Mouse (Mus musculus): ENCODE measurements at regions not wholly inside any gene's neighbourhood (a gene's known extent, or its start where the extent isn't known, plus 50 kb on each side); places are given as distances from the start of the nearest gene placed in this dataset.
"Not testable (repeated sequence)": the region's sequence is repeated elsewhere in the genome, so short reads cannot be mapped to it uniquely, and the experiment has no call there.

- DNase-seq (ENCODE audit: low read depth, low spot score), result no peak
Measured at GRCm38 (mm10) chr3:49686182-49686895, 70.8 kb downstream of the Pcdh18 start.

GRCm38 (mm10) chr3:49674921-49675320 lies 82.2 kb downstream of the Pcdh18 start:
- no peak for DNase-seq (ENCODE audit: low read depth, low spot score)

DNA sequence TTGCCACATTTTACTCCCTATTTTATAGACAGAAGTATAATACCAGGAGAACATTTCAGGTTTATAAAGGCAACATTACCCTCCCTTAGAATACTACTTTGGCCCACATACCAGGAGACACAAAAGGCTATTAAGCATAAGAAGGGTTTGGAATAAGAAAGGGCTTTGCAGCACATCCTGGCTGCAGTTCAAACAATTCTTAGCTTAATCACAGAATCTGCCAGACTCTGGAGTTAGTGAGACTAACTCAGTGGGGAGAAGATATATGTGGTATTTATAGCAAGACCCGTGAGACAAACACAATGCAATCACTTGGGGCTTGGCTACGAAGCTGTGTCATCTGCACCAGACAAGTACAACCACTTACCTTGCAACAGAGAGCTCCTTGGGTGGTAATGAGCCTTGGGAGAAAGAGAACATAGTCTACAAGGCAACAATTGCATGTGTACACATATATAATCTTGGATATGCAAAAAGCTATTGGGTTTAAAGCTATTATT lies 84.4 kb downstream of the Pcdh18 start:
- DNase-seq (ENCODE audit: low read depth, low spot score), result peak; percentile 62

DNA sequence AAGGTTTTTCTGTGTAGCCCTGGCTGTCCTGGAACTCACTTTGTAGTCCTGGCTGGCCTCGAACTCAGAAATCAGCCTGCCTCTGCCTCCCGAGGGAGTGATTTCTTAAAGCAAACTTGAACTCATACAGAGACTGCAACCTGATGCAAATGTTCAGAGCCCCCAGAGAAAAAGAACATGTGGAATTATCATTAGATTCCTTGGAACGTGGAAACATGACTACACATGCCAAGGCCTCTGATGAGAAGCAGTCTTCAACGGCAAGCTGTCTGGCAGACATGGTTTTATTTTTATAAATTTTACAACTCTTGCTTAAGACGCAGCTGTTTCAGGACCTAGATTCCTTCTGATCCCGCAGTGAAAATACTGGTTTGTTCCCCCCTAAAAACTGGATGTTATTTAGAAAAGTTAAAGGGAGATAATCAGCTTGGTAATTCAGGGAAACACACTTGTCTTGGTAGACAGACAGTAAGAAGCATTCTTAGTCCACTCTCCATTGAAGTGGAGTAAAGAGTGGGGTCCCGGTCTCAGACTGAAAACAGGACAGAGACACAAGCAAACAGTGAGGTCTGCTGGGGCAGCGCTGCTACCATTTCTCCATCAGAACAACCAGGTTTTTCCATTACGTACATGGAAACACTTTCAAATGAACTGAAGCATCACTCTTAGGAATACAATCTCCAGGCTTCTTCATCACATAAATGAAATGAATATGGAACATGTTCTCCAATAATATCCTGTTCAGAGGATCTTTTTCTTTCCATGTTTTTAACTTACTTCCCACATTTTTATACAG lies 89.4 kb downstream of the Pcdh18 start:
- DNase-seq (ENCODE audit: low read depth, low spot score), result no peak

- no peak for DNase-seq (ENCODE audit: low read depth, low spot score)
Measured at GRCm38 (mm10) chr3:49666516-49666915, 90.6 kb downstream of the Pcdh18 start.

DNA sequence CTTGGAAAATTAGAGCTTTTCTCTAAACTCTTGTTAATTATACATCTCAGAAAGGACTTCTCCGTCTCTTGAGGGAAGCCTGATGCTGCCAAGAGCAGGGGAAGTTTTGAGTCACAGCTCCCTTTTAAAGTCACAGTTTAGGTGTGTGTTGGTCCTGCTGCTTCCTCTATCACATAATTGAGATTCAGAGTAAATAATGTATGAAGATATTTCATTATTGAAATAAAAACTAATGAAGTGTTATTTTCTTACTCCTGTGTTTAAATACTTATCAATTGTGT lies 108.3 kb downstream of the Pcdh18 start:
- no peak for DNase-seq (ENCODE audit: low read depth, low spot score)

DNA sequence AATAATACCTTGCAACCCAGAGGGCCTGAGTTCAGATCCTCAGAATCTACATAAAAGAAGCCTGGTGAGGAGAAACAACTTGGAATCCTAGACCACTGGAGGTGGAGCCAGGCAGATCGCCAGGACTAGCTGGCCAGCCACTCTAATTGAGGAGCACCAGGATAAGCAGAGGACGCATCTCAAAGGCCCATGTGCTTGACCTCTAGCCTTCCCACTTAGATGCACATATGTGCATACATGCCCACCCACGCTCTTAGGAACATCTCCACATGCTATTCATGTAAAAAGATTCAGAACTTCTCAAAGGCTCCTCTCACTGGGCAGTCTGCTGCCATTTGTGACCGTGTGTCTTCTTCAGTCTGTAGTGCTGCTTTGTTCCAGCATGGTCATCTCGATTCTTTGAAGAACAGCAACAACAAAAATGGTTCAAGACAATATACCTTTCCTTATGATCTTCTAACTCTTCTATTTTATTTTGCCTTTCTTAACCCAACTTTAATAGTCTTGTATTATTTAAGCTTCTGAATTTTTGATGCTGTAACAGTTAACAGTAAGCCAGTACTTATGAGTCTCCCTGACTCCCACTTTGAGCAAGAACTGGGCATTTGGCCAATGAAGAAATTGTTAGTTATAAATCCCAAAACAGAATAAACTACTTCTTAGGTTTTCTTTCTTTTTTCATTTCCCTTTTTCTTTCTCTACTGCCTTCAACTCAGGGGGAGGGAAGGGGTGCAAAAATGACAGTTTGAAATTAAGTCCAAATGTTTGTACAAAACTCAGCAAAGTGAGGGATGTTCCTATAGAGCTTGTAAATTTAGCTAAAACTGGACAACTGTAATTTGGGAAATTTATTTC lies 108.9 kb downstream of the Pcdh18 start:
- DNase-seq (ENCODE audit: low read depth, low spot score), result no peak

DNA sequence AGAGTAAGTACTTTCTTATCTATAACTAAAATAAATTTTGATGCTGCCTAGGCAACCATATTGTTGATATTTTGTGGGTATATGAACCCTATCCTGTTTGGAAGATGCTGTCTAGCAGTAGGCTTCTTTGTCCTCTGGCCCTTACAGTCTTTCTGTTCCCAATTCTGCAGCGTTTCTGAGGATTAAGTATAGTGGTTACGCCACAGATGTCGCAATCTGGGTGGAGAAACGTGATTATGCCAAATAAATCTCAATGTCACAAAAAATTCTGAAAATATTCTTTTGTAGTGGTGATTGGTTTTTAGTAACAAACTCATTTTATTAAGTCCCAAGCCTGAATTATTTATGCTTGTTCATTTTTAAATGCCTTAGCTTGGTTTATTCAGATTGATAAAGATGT lies 112.1 kb downstream of the Pcdh18 start:
- no peak for DNase-seq (ENCODE audit: low read depth, low spot score)

DNA sequence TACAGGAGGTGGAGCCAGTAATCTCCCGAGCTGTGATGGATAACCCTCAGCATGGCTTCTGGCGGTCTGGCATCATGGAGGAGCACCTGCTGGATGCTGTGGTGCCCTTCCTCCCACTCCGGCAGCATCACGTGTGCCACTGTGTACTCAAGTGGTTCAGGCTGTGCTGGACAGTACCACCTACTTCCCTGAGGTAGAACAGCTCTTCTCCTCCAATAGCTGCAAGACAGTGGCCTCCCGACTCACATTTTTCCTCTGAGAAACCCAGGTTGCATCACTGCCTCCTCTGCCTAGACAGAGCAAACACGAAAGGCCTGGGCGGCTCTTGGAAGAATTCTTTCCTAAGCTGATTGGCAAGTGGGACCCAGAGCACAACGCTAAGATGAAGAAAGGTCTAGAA lies 113.3 kb downstream of the Pcdh18 start:
- peak; percentile 3 for DNase-seq (ENCODE audit: low read depth, low spot score)

GRCm38 (mm10) chr3:49641966-49642758 lies 115.0 kb downstream of the Pcdh18 start:
- no peak for DNase-seq (ENCODE audit: low read depth, low spot score)

DNA sequence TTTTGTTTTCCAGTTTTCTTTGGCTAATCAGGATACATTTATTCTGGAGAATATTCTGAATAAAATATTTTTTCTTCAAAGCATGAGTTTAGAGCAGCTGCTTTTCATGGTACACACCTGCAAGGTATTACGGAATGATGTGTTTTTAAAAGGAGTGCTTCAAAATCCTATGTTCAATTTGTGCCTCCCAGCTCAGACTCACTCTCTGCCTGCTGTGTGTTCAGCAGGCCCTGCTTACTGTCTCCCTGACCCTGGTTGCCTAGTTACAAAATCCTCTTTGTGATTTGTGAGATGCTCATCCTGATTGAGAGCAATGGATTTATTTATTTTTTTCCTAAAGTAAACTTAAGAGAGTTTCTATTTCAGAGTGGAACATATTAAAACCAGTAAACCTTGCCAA lies 115.7 kb downstream of the Pcdh18 start:
- no peak for DNase-seq (ENCODE audit: low read depth, low spot score)

GRCm38 (mm10) chr3:49638601-49639000 lies 118.5 kb downstream of the Pcdh18 start:
- DNase-seq (ENCODE audit: low read depth, low spot score), result no peak

DNA sequence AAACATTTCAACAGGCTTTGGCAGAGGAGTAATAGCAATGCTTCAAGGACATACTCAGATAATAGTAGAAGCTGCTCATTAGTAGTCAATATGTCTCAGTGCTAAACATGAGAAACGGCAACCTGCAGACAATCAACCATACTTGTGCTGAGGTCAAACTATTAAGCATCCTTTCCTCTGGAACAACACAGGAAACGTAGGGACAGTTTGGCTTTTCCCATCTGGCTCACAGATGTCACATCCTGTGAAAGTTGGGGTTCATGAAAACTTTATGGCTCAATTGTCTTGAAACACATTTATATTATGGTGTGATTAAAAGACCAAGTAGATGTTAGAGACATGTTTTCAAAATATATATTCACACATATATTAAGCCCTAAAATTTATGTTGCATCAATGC lies 120.4 kb downstream of the Pcdh18 start:
- DNase-seq (ENCODE audit: low read depth, low spot score), result no peak

DNA sequence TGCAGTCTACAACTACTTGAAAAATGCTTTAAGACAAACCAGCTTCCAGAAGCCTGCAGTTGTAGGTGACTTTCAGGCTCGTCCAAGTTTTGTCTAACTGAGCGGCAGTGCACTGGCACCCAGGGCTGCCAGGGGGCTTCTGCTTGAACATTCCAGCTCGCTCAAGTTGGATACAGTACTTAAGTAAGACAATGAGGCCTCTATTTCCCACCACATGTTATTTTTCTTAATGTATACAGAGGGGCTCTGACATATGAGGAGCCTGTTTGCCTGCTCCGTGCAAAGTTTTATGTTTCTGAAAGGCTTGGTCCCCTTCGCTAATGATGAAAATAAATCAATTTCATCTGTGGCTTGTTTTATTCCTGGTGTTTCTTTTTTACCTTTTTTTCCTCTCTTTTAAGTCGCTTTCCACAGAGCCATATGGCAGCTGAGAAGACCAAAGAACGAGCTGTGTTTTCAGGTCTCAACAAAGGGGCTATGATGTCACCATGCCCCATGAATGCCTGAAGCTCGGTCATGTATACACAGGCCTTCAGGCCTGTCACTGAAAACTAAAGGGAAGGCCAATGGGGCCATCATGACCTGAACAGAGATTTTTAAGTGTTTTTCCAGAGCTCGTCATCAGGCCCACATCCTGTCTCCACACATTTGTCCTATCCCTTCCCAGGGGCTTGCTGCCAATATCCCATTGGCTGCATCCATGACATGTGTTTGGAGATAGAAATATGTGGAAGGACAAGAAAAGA lies 164.2 kb downstream of the Pcdh18 start:
- no peak for DNase-seq (ENCODE audit: low read depth, low spot score)

DNA sequence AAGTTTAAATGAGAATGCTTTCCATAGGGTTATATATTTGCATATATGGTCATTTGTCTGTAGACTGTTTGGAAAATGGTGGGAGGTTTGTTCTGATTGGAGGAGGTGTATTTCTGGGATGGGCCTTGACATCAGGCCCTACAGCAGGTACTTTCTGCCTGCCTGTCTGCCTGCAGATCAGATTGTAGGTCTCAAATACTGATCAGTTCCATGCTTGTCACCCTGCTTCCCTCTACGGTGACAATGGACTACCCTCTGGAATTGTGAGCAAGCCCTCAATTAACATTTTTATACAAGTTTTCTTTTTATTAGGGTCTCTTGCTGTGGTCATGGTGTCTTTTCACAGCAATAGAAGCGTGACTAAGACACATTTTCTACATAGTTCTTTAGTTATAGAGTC lies 166.9 kb downstream of the Pcdh18 start:
- no peak for DNase-seq (ENCODE audit: low read depth, low spot score)

- no peak for DNase-seq (ENCODE audit: low read depth, low spot score)
Measured at GRCm38 (mm10) chr3:49586531-49587168, 170.5 kb downstream of the Pcdh18 start.

DNA sequence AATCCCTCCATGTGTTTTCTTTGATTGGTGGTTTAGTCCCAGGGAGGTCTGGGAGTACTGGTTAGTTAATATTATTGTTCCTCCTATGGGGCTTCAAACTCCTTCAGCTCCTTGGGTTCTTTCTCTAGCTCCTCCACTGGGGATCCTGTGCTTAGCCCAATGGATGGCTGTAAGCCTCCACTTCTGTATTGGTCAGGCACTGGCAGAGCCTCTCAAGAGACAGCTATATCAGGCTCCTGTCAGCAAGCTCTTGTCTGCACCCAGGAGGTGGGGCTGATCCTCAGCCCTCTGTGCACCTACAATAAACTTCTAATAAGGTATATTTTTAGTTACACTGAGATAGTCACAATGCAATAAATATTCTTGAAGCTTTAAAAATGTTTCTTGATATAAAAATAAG lies 171.2 kb downstream of the Pcdh18 start:
- not testable (repeated sequence) for DNase-seq (ENCODE audit: low read depth, low spot score)

DNA sequence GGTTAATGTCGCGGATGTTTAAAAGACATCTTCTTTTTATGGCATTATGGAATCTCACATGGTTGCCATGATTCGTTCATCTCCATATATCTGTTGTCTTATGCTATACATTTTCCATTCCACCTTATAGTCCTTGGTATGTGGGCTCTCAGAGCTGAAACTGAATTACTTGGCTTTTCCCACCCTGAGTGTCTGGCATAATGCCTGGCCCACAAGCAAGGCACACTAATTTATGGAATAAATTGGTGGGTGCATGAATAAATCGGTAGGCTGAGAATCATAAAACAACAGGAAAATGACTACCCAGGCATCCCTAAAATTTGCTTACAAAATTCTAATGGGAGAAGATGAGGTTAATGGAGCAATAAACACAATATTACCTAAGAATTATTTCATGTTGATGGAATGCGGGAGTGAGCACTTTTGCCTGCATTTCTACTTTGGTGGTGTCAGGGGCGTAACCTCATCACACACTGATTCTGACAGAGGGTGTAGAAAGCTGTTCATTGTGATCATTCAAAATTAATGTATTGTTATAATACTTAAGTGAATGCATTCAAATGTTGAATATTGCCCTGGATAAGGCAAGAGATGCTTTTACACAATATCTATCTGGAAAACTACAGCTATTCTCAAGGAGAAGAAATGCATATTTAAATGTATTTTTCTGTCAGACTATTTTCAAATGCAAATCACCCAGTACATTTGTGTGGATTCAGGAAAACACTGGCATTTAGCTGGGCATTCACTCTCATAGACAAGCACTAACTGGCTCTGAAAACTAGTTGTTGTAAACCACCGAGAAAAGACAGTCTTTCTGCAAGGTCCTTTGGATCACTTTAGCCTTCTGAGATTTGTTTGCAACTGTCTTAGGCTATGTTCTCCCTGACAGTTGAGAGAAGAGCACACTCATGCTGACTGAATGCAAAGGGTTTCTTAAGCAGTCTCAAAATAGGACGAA lies 190.1 kb downstream of the Pcdh18 start:
- no peak for DNase-seq (ENCODE audit: low read depth, low spot score)

DNA sequence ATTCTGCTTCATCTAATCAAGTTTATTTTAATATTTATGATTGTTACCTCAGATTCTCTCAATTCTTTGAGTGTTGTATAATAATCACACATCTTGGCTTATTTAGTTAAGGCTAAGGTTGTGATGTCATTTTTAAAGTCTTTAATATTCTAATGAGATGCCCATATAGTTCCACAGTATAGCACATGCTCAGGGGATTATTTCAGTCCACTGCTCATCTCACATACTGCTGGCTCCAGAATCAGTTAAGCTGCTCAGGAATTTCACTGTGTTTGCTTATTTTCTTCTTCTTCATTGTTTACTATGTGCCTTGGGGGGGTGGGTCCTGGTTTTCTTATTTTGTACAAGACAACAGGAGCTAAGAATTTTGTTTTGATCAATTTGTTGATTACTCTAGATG lies 229.5 kb downstream of the Pcdh18 start:
- no peak for DNase-seq (ENCODE audit: low read depth, low spot score)

Data from R1 (cell line).